Mouse (Mus musculus): ENCODE measurements around the gene Col4a2.

Col4a2 gene

DNA sequence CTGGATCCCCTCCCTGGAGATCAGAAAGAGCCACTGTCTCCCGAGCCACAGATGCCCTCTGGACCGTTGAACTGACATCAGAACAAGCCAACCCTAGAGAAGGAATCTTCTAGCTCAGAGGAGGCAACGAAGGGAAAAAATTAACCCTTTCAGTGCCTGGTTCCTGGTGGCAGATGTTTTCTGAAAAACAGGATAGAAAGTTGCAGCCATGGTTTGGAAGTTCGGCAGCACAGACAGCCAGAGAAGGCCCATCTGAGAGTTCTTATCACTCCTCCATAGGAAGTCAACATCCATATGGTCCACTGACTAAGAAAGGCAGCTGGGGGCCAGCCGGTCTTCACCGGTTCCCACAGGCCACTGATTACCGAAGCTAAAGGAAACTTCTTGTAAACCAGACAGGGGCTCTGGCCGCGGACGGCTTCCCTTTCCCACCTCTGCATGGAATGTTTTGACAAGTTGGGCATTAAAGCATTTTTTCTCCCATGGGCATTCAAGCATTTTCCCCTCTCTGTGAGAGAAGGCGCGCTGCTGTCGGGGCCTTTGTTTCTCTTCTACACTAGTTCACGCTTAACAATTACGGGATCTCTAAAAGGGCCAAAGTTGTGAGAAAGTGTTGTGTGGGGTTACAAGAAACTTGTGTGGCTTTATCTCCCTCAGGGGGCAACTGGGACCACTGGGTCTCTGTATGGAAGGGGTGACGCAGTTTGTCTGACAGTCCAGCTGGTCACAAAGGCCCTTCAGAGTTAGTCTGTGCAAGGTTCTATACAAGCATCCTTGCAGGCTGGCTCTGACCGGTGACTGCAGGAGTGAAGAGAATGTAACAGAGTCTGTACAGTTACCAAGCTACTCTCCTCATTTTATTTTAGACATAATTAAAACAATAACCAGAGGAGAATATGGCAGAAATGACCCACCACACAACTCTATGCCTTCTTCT is 49.9 kb downstream of the Col4a2 start:
- no peak for DNase-seq

DNA sequence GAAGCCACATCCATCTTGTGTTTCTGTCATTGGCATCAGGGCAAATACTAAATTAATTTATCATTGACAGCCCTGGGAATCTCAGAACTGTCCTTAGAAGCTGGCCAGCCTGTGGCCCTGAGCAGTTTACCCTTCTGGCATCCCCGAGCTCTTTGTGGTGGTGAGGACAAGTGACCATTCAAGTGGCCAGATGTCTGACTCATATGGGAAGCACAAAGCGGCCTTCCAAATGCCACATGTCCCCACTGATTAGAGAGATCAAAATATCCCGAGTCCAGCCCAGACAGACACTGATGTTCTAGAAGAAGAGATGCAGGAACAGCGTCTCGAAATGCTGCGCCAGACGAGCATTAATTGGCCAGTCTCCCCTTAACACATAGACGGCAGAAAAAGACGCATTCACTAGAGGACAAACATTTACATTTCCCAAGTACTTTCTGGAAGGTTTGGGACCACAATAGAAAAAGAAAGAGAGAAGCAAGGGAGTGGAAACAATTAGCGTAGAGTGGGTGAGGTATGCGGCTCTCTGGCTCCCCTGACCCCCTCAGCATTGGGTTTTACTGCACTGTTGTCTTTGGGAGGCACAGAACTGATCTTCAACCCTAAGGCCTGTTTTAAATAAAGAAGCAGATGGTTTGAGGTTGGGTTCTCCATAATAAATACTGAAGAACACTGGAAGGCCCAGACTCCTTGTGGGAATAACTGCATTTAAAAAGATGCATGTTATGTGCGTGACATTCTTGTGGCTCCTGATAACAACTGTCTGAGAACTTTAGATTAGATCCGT is 50.9 kb downstream of the Col4a2 start:
- no peak for DNase-seq

DNA sequence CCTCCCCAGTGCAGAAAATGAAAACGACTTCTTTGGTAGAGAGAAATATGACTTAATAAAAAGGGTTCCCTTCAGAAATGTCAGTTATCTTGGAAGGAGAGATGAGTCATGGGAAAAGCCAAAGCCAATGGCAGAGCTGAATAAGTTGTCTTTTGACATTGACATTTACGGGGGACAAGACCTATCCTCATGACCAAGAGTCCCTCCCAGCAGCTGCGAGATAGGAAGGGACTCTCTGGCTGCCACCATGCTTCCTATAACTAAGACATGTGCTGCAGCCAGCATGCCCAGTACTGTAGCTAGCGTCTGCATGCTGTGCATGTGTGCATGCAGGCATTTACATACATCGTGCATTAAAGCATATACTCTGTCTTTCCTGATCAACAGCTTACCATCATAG is 53.6 kb downstream of the Col4a2 start:
- DNase-seq, result no peak

DNA sequence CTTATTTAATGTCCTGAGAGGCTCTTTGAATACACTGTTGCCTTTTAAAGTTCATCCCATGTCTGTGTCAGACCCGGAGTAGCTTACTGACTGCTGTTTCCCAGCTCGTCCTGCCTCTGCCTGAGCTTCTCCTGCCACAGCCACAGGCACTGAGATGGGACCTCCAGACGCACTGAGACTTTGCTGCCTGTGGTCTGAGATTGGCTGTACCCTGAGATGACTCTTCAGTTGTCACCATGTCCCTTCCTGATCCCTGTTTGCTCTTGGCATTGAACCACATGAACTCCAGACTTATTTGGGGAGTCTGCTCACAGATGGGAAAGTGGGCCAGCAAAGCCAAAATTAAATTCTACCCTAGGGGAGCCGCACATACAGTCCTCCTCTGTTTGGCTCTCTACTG is 54.1 kb downstream of the Col4a2 start:
- DNase-seq, result no peak

DNA sequence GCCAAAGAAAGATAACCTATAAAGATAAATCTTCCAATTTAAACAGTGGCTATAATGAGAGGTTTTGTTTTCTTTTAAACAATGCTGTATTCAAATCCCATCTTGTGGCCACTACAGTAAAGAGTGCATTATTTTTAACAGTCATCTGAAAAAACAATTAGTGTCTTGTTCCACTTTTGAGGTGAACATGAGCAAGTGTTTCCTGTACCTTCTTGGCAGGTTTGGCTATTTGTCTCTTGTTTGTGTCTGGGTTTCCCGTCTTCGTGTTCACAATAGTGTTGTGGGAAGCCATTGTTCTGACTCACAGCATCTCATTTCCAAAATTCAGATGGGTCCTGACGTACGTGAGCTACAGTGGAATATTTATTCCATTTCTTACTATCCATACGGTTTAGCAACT is 55.1 kb downstream of the Col4a2 start:
- DNase-seq, result no peak

DNA sequence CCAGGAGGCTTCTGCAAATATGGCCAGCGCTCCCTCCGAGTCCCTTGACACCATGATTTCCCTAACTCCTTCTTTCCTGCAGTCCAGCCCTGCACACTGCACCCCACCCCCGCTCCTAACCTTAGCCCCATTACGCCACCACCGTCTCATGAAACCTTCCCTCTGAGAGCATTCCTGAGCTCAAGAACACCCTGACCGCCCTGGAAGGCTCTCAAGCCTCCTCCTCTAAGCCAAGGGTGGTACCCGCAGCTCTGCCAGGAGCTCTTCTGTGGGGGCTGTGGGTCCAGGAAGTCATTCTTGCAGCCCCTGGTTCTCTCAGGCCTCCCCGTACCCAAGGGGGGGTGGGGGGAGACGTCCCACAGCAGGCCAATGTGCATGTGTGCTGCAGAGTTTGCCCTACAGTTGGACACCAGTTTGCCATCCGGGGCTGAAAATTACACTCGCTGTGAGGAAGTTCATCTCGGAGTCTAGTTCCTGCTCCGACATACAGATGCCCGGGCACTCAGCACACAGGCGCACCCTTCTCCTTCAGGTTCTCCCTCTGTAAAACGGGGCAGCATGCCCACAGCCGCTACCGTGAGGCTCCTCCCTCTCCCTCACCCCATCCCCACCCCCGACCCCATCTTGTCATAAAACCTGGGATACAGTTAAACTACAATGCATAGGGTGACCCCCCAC is 57.1 kb downstream of the Col4a2 start:
- DNase-seq, result no peak

DNA sequence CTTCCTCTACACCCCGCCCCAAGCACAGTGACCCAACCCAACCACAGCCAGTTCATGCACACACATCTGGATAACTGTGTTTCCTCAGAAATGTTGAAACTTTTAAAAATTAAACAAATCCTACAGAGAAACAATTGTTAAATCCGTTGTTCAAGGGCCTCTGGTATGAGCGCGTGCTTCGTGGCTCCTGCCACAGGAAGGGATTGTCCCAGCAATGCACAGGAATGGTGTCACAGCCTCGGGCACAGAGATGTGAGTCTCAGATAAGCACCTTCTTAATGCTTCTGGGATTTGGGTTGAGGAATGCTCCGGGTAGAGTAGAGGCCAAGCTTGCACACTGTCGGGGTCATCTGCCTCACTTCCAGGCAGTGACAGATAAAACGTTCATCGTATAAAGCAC is 58.7 kb downstream of the Col4a2 start:
- no peak for DNase-seq

DNA sequence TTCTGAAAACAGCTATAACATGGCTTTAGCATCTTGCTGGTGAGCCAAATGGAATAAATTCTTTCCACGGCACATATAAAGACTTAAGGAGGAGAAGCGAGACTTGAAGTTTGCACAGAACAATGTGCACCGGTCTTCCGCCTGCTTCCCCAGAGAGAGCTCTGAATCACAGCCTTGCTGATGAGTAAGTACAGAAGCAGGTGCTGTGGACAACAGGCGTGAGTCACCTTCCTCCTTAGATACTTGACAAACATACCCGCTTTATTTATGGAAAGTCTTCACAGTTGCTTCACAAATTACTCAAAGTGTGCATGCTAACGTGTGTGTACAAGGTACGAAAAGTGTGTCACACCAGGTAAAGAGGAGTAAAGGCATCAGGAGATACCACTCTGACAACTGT is 59.5 kb downstream of the Col4a2 start:
- no peak for DNase-seq

DNA sequence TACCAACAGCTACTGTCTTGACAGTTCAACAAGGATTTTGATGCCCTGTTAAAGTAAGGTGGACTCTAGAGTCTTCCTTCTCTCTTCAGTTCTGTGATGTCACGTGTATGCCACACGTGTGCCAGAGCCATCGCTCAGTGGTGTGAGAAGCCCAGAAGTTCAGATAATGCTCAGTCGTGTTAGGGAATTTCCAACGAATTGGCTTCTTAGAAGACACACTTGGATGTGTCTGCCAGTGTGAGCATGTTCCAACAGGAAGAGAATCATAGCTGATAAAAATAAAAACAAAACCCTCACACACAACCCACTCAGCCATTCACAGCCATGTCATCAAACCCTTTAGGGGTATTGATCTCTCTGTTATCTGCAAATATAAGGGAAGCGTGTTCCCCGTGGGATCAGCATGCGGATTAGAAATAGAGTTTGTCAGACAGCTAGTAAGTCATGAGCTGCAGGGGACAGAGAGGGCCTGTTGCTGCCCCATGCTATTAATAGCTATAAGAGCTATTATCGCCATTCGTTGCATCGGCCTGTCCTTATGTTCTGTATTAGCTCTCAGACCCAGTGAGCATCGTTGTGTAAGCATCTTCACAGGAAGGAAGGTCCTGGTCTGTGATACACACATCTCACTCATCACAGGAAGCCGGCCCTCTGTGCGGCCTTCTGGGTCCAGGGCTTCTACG is 61.2 kb downstream of the Col4a2 start:
- no peak for DNase-seq

DNA sequence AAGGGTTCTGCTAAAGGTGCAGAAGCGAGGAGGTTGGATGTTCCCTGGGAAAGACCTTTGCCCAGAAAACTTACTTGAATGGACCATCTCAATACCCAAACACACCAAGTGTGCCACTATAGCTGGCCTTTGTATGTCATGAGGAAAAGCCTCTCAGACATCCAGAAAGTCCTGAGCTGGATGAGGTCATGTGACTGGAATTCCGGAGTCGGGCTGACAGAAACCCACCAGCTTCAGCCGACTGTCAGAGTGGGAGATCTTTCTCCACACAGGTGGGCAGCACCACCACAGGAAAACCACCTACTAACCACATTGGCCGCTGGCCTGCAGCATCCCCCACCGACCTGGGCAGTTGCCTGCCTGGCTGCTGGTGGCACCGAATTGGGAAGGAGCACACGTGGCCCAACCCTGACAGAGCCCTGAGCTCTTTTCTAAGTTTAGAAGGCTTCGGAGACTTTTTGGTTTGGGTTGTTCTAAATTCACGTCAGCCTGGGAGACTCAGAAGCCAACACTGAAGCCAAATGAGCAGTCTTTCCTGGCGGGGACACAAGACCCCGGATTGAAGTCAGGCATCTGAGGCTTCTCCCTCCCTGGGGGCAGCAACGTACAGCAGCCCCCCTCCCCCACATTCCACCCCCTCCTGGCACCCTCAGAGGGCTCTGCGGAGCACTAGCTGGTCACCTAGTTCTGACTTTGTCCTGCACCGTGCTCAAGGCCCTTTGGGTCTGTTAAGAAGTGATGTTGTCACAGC is 61.9 kb downstream of the Col4a2 start:
- DNase-seq, result no peak

DNA sequence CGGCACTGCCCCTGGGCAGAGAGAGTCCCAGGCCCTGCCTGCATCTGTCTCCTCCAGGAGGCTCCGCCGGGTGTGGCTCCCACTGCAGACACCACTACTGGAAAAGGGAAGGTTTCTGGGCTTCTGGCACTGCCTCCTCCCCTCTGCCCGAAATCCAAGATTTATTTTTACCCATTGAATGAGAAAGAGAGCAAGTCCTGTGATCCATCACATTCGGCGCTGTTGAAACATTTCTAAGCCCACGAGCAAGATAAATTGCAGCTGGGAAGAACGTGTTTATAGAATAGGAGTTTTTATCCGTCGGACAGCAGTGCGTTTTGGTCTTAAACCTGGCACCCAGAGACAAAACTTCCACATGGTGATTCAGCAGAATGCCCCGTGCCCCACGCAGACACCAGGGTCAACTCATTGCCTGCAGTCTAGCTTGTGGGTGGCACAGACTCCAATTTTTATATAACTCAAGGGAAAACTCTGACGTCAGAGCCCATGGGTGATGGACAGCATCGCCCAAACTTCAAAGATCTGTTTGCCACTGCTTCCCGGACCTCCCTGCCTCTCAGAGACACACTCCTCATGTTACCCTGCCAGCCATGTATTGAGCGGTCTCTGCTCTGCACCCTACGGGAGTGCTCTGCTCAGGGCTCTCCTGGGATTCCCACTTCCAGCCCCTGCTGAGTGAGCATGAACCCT is 63.3 kb downstream of the Col4a2 start:
- no peak for DNase-seq

DNA sequence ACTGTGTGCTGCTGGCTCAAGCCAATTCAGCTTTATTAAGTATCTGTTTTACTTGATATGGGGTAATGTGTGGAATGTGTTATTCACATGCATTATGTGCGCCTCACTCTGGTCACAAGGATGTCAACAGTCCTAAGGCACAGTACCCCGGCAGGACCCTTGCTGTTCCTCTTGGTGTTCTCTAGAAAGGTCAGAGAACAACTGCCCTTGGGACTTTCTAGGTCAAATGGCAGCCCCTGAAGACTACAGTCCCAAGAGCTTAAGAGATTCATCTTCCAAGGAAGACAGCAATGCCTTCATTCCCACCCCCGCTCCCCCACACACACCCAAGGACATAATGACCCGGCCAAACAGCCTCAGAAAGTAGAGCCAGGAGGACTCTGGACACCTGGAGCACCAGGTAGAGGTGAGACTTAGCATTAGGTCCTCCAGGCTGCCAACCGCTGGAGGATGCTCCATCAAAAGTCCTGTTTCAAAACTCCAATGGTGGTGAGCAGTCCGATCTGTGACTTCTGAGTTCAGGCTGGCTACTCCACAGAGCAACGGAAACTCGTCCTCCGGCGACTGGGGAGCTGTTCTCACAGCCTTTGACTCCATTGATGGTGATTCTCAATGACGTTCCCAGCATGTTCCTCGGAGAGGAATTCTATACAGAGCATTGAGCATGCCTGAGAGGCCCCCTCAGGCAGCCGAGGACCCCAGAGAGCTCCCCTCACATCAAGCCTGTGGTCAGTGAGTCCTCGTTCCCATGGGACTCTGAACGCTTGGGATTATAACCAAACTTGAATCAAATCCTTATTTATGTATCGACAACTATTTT is 65.0 kb downstream of the Col4a2 start:
- DNase-seq, result no peak

DNA sequence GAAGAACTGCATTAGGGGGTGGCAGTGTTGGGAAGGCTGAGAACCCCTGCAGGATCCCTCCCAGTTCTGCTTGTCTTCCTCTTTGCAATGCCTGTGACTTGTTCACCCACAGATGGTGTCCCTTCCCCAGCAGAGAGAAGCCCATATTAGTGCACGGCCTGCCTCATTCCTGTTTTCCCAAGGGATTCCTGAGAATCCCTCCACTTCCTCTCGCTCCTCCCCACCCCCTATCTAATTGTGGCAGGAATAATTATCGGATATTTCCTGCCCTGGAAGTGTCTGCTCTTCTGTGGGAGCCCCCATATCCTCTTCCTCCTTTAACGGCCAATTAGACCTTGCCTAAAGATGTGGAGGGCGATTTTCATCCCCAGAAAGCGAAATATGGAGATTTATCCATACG is 67.0 kb downstream of the Col4a2 start:
- no peak for DNase-seq

DNA sequence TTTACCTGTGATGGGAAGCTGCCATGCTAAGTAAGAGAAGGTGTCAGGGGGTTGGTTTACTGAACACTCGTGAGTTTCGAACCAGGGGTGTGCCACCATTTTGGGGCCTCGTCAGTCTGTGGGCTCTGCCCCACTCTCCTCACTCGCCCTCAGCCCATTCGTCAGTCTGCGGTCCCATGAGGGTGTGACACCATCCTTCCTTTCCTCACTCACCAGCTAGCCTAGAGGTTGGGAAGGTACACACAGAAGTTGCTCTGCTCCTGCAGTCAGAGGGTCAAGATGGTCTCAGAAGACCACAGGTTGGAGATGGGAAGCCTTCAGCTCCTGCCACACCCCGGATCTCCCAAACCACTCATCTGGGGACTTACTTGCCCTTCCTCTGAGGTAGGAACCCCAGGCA is 68.9 kb downstream of the Col4a2 start:
- DNase-seq, result no peak

DNA sequence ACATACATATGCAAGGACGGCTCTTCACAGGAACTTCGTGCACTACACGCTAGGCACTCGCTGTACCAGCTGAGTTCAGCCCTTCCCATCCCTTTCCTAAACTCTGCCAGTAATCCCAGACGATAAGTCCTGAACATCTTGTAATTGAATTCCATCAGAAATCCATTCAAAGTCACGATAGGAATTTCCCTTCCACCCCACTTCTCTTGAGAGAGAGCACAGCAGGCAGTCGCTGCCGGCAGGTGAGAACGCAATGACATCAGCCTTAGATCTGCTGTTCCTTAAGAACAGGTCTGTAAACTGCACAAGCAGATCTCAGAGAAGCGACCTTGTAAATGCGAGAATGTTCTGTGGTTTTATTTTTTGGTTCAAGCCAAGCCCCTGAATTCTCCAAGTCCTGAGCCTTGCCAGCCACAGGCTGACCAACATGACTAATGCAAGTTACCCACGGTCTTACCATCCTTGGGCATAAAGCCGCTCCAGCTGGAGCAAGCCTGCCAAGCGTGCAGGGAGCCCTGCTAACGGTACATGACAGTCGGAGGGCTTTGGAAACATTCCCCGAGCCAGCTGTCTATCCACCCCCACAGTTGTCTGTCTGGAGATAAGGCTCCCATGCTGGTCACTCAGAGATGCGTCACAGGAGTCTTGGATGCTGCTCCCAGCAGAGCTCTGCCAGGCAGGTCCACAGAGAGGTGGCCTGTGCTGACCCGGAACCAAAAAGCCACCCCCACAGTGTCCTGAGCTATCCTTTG is 69.6 kb downstream of the Col4a2 start:
- no peak for DNase-seq

DNA sequence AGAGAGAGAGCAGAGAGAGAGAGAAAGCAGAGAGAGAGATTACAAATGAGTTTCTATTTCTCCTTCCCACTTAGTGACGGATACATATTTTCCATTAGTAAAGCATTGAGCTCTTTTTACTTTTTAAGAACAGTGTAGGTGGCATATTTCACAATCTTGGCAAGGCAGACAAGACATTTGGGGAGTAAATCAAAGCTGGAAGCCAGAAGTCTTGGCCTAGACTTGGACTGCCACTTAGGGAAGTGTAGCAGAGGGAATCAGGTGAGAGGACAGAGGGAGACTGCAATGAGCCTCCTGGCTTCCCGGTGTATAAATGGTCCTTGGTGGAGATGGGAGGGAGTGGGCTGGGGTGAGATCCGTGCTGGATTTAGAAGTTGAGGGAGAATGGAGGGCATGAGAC is 70.3 kb downstream of the Col4a2 start:
- DNase-seq, result no peak

DNA sequence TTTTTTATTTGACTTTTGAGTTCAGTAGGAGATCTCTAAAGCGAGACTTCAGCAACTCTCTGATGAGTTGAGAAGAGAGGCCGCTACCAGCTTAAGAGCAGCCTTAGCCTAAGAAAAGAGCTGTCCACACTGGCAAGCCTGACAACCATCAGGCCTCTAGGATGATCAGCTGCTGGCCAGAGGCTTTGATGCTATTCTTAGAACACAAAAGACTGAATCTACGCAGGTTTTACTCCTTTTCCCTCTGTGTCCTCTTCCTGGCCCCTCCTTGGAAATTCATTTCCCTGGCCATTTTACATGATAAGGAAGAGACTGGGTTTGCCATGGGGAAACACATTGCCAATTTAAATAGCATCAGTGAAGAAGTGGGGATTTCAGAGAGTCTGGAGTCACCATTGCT is 70.8 kb downstream of the Col4a2 start:
- no peak for DNase-seq

DNA sequence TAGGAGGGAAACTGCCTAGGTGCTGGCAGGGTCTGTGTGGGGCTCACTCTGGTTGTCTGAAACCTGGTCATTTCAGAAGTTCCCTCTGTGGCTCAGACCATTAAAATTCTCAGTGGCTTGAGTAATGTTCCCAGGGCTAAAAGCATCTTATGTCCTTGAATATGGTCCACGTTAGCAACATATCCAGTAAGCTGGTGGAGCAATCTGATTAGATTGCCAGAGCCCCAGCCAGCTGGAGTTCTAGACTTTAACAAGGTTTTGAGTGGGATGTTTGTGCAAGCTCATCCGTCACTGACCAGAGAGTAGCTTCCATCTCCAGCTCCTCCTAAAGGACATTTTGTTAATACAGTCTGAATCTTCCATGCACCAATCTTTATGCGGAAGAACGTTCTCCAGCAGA is 72.2 kb downstream of the Col4a2 start:
- no peak for DNase-seq

DNA sequence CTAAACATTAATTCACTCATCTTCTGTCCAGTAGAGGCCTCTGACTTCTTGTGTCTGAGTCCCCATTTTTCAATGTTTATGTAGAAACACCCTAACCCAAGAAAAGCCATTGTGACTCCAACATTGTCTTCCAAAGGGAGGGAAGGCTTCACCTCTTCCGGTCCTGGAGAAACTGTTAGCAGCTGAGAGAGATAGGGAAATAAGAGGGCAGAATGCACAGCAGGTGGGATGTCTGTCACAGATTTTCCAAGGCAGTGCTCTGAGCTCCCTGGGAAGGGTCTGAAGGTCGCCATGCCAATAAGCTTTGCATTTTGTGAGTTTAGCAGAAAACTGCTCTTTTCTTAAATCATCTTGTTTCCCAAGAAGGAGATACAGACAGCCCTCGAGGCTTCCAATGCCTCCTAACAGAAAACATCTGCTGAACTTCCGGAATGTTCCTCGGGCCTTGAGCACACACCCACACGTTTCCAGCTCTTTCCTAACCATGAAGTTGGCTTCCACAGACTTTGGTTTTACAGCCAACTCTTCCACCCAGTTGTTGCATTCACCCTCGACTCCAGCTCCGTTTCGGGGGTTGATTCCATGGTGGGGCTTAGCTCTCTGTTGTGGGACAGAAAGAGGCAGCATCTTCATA is 72.8 kb downstream of the Col4a2 start:
- no peak for DNase-seq

Measured in spleen, adult 18-20 months (tissue).